Mouse (Mus musculus) MEL (cell line): Measurements from ENCODE around the gene Zswim9. TPM values are rescaled to one million over a fixed set of nuclear protein-coding genes. Genes with fewer than 3 reads are reported as not detected.

Experiments used
- DNase-seq: peaks from one replicate; pipeline ENCODE4 v3.0.0; 2011; ENCODE audit warnings: low read depth, low spot score
- H3K27ac ChIP-seq: 2 replicates; pipeline ENCODE4 v1.5.1; 2012; ENCODE audit warnings: low read depth, mild to moderate bottlenecking, control low read depth, low read length, moderate library complexity; ENCODE audit not compliant: control insufficient read depth
- H3K27me3 ChIP-seq, 2 experiments: fragments of 150-350 bp in 1 of 2; sonication (generic) in 1 of 2; 2 replicates each; pipeline ENCODE4 v1.6.1; 2012; ENCODE audit warnings: low read length in 2 of 2, mild to moderate bottlenecking in 2 of 2, improper control_type of control experiment in 1 of 2, moderate library complexity in 1 of 2; ENCODE audit not compliant: insufficient read depth in 2 of 2, control insufficient read depth in 1 of 2
- H3K36me3 ChIP-seq, 2 experiments: 2 replicates each; pipeline ENCODE4 v1.6.1; 2012 to 2014; ENCODE audit warnings: low read length in 2 of 2, improper control_type of control experiment in 1 of 2, inconsistent platforms in 1 of 2, mild to moderate bottlenecking in 1 of 2; ENCODE audit not compliant: insufficient read depth in 2 of 2, control insufficient read depth in 1 of 2
- H3K4me1 ChIP-seq, 2 experiments: fragments of 150-350 bp in 1 of 2; sonication (generic) in 1 of 2; 2 replicates each; pipeline ENCODE4 v1.6.1; 2012; ENCODE audit warnings: low read length in 2 of 2, improper control_type of control experiment in 1 of 2, mild to moderate bottlenecking in 1 of 2; ENCODE audit not compliant: insufficient read depth in 2 of 2, control insufficient read depth in 1 of 2
- H3K4me3 ChIP-seq, 2 experiments: fragments of 150-350 bp in 1 of 2; sonication (generic) in 1 of 2; 2 replicates each; pipeline ENCODE4 v1.5.1; 2012; ENCODE audit warnings: low read depth in 2 of 2, low read length in 2 of 2, mild to moderate bottlenecking in 2 of 2, moderate library complexity in 2 of 2, control low read depth in 1 of 2, improper control_type of control experiment in 1 of 2; ENCODE audit not compliant: control insufficient read depth in 1 of 2, insufficient read depth in 1 of 2
- H3K79me2 ChIP-seq: 2 replicates; pipeline ENCODE4 v1.6.1; 2012; ENCODE audit warnings: mild to moderate bottlenecking, low read length, moderate library complexity; ENCODE audit not compliant: control insufficient read depth, poor library complexity, insufficient read depth
- H3K9ac ChIP-seq: 2 replicates; pipeline ENCODE4 v1.6.1; 2012; ENCODE audit warnings: low read depth, mild to moderate bottlenecking, control low read depth, low read length, moderate library complexity; ENCODE audit not compliant: control insufficient read depth, poor library complexity, severe bottlenecking
- H3K9me3 ChIP-seq: fragments of 150-350 bp; sonication (generic); replicated peaks from 2 replicates; pipeline ENCODE4 v1.6.1; 2012; ENCODE audit warnings: mild to moderate bottlenecking, low read length, improper control_type of control experiment, moderate library complexity; ENCODE audit not compliant: insufficient read depth
- BHLHE40 ChIP-seq: IDR thresholded peaks from 2 replicates; pipeline ENCODE4 v1.6.1; 2012; ENCODE audit warnings: low read depth, mild to moderate bottlenecking, inconsistent platforms, low read length, improper control_type of control experiment, borderline replicate concordance
- CHD1 ChIP-seq: IDR thresholded peaks from 2 replicates; pipeline ENCODE4 v1.6.1; 2012; ENCODE audit warnings: low read depth, mild to moderate bottlenecking, inconsistent platforms, low read length, improper control_type of control experiment
- ELF1 ChIP-seq: IDR thresholded peaks from 2 replicates; pipeline ENCODE4 v1.6.1; 2014; ENCODE audit warnings: low read depth, mild to moderate bottlenecking, inconsistent platforms, low read length, improper control_type of control experiment, moderate library complexity
- EP300 ChIP-seq, 2 experiments: IDR thresholded peaks; 2 replicates each; pipeline ENCODE4 v1.6.1; 2011; ENCODE audit warnings: improper control_type of control experiment in 2 of 2, low read length in 2 of 2, low read depth in 1 of 2, mild to moderate bottlenecking in 1 of 2
- ETS1 ChIP-seq: IDR thresholded peaks from 2 replicates; pipeline ENCODE4 v1.6.1; 2012; ENCODE audit warnings: low read depth, mild to moderate bottlenecking, inconsistent platforms, low read length, improper control_type of control experiment, moderate library complexity
- GABPA ChIP-seq: IDR thresholded peaks from 2 replicates; pipeline ENCODE4 v1.6.1; 2012; ENCODE audit warnings: low read depth, mild to moderate bottlenecking, inconsistent platforms, low read length, improper control_type of control experiment, moderate library complexity
- GATA1 ChIP-seq: IDR thresholded peaks from 2 replicates; pipeline ENCODE4 v1.6.1; 2011; ENCODE audit warnings: low read depth, low read length, improper control_type of control experiment
- KAT2A ChIP-seq: conservative IDR thresholded peaks from 2 replicates; pipeline ENCODE4 v1.6.1; 2012; ENCODE audit warnings: low read depth, low read length, improper control_type of control experiment, inconsistent platforms
- MAX ChIP-seq: IDR thresholded peaks from 2 replicates; pipeline ENCODE4 v1.6.1; 2011; ENCODE audit warnings: low read length, improper control_type of control experiment
- MAZ ChIP-seq: IDR thresholded peaks from 2 replicates; pipeline ENCODE4 v1.6.1; 2012; ENCODE audit warnings: low read depth, mild to moderate bottlenecking, inconsistent platforms, low read length, improper control_type of control experiment
- MYC ChIP-seq: IDR thresholded peaks from 2 replicates; pipeline ENCODE4 v1.6.1; 2011; ENCODE audit warnings: low read depth, mild to moderate bottlenecking, low read length, improper control_type of control experiment, moderate library complexity
- NELFE ChIP-seq: IDR thresholded peaks from 2 replicates; pipeline ENCODE4 v1.6.1; 2011; ENCODE audit warnings: low read depth, low read length, improper control_type of control experiment
- NRF1 ChIP-seq: IDR thresholded peaks from 2 replicates; pipeline ENCODE4 v1.6.1; 2014; ENCODE audit warnings: low read depth, mild to moderate bottlenecking, inconsistent platforms, low read length, improper control_type of control experiment, moderate library complexity; ENCODE audit not compliant: poor library complexity, insufficient read depth, severe bottlenecking
- POLR2A ChIP-seq, 2 experiments: IDR thresholded peaks; 2 replicates each; pipeline ENCODE4 v1.6.1; 2011 to 2012; ENCODE audit warnings: low read length in 2 of 2, mild to moderate bottlenecking in 2 of 2, control low read depth in 1 of 2, improper control_type of control experiment in 1 of 2, low read depth in 1 of 2, moderate library complexity in 1 of 2; ENCODE audit not compliant: control insufficient read depth in 1 of 2, insufficient read depth in 1 of 2, poor library complexity in 1 of 2
- RAD21 ChIP-seq: IDR thresholded peaks from 2 replicates; pipeline ENCODE4 v1.6.1; 2011; ENCODE audit warnings: mild to moderate bottlenecking, low read depth, low read length, improper control_type of control experiment
- RCOR1 ChIP-seq: IDR thresholded peaks from 2 replicates; pipeline ENCODE4 v1.6.1; 2012; ENCODE audit warnings: low read depth, mild to moderate bottlenecking, inconsistent platforms, low read length, improper control_type of control experiment
- SMC3 ChIP-seq: IDR thresholded peaks from 2 replicates; pipeline ENCODE4 v1.6.1; 2011; ENCODE audit warnings: low read depth, low read length, improper control_type of control experiment
- TAL1 ChIP-seq: IDR thresholded peaks from 2 replicates; pipeline ENCODE4 v1.6.1; 2012; ENCODE audit warnings: mild to moderate bottlenecking, inconsistent platforms, low read length, moderate library complexity, mixed read lengths
- TCF12 ChIP-seq: IDR thresholded peaks from 2 replicates; pipeline ENCODE4 v1.6.1; 2014; ENCODE audit warnings: low read depth, mild to moderate bottlenecking, inconsistent platforms, low read length, improper control_type of control experiment, moderate library complexity
- ZKSCAN1 ChIP-seq: IDR thresholded peaks from 2 replicates; pipeline ENCODE4 v1.6.1; 2012; ENCODE audit warnings: low read depth, mild to moderate bottlenecking, inconsistent platforms, low read length, improper control_type of control experiment, moderate library complexity
- polyA plus RNA-seq, 2 experiments: library from polyadenylated mRNA; stranded (reverse) in 1 of 2; unstranded in 1 of 2; fragments of >175 nt in 1 of 2; fragments of >200 nt in 1 of 2; gene quantifications; 2 replicates each; pipeline versions ENCODE4 v1.2.1 to v1.2.4; 2012; ENCODE audit warnings: low replicate concordance in 2 of 2, low read depth in 1 of 2; ENCODE audit not compliant: insufficient read length in 2 of 2, insufficient read depth in 1 of 2, missing spikeins in 1 of 2
- total RNA-seq: library from RNA; depleted of rRNA; stranded (reverse); fragments of 300-350 nt; gene quantifications from 2 replicates; pipeline ENCODE4 v1.2.3, GENCODE M21; 2012

Gene Zswim9
- total and polyA plus RNA-seq, 3 experiments, result 6.1 to 46.6 (median 7.7) TPM

- H3K9ac ChIP-seq, result no peak overlapping the region
- peak; percentile 34 for DNase-seq
- no peaks in the 10 kb centered on the region for H3K79me2 ChIP-seq
- no peak overlapping the region for H3K4me3 ChIP-seq
- peaks cover 11 to 19% of the 10 kb centered on the region in 2 experiments for H3K36me3 ChIP-seq
- peak overlapping the region; percentile 39 for H3K27ac ChIP-seq
- peaks cover 14 to 16% of the 10 kb centered on the region in 2 experiments for H3K4me1 ChIP-seq
- no peaks in the 10 kb centered on the region for H3K9me3 ChIP-seq
- H3K27me3 ChIP-seq, result no peaks in the 10 kb centered on the region
- TF ChIP-seq RAD21, result no peak
- TF ChIP-seq MYC, result no peak
- TF ChIP-seq NRF1, result no peak
- no peak for TF ChIP-seq MAZ
- TF ChIP-seq MAX, result no peak
- no peak for TF ChIP-seq CHD1
- no peak for TF ChIP-seq GATA1
Observed at GRCm38 (mm10) chr7:13309407-13309806, 30.9 kb upstream of the Zswim9 start.

GRCm38 (mm10) chr7:13303372-13303771 lies 24.9 kb upstream of the Zswim9 start:
- TF ChIP-seq KAT2A (no peak), ELF1 (no peak), POLR2A (IDR thresholded peaks at IDR 0.05; ENCODE audit: control insufficient read depth in 1 of 2, insufficient read depth in 1 of 2, low read depth in 1 of 2, low read length in 2 of 2, poor library complexity in 1 of 2) (no peak), GATA1 (peak; percentile 53; the same call in 1 of the 2 replicates), ETS1 (peak; percentile 74; the same call in 1 of the 2 replicates), EP300 (IDR thresholded peaks at IDR 0.05; ENCODE audit: low read depth in 1 of 2, low read length in 2 of 2) (peak in 1 of 2 experiments; percentile 49; a peak in 2 of 4 replicates)
- Histone ChIP-seq H3K36me3 (peaks cover 13 to 24% of the 10 kb centered on the region in 2 experiments), H3K79me2 (no peaks in the 10 kb centered on the region), H3K27me3 (no peaks in the 10 kb centered on the region), H3K4me3 (no peak overlapping the region), H3K9me3 (no peaks in the 10 kb centered on the region), H3K4me1 (peaks cover 3 to 21% of the 10 kb centered on the region in 2 experiments; a peak in 3 of 4 replicates), H3K9ac (no peak overlapping the region), H3K27ac (peak overlapping the region; percentile 58; the same call in 1 of the 2 replicates)
- peak; percentile 29 for DNase-seq

GRCm38 (mm10) chr7:13302780-13303179 lies 24.3 kb upstream of the Zswim9 start:
- Histone ChIP-seq H3K9me3 (no peaks in the 10 kb centered on the region), H3K79me2 (no peaks in the 10 kb centered on the region), H3K27ac (peak overlapping the region; percentile 65), H3K4me1 (peaks cover 3 to 21% of the 10 kb centered on the region in 2 experiments; a peak in 3 of 4 replicates), H3K9ac (no peak overlapping the region), H3K27me3 (no peaks in the 10 kb centered on the region), H3K36me3 (peaks cover 12 to 24% of the 10 kb centered on the region in 2 experiments), H3K4me3 (no peak overlapping the region)
- DNase-seq, result peak; percentile 89
- TF ChIP-seq ETS1 (peak; percentile 87), ZKSCAN1 (no peak), MYC (no peak), EP300 (IDR thresholded peaks at IDR 0.05; ENCODE audit: low read depth in 1 of 2, low read length in 2 of 2) (peak; percentile 64 to 84), BHLHE40 (no peak), SMC3 (no peak), RCOR1 (peak; percentile 30; the same call in 1 of the 2 replicates), TCF12 (peak; percentile 51; the same call in 1 of the 2 replicates), GABPA (no peak), NELFE (no peak), ELF1 (no peak), TAL1 (peak; percentile 48), GATA1 (0 out of 2 replicates have a peak, but pooled peaks have one; percentile 4)
